Mouse (Mus musculus) spleen, adult 2 months (tissue): ENCODE measurements around the gene Gm11564.

Experiments
- CTCF ChIP-seq: fragments of 200-500 bp; IDR thresholded peaks from 2 replicates; pipeline ENCODE4 v1.5.1; 2011; ENCODE audit warnings: mild to moderate bottlenecking, inconsistent platforms; ENCODE audit not compliant: insufficient read depth, insufficient read length, insufficient replicate concordance; ENCODE audit errors: extremely low read depth
- POLR2A ChIP-seq: fragments of 200-500 bp; IDR thresholded peaks from 2 replicates; pipeline ENCODE4 v1.6.1; 2011; ENCODE audit warnings: low read depth, low read length, inconsistent platforms

- no peak for TF ChIP-seq POLR2A
- no peak for TF ChIP-seq CTCF
These were observed 47.1 kb downstream of the Gm11564 start for GRCm38 (mm10) chr11:99768410-99768809.
